Mouse (Mus musculus): Measurements from ENCODE around the gene Fam84a. TPM values are rescaled to one million over a fixed set of nuclear protein-coding genes. Genes with fewer than 3 reads are reported as not detected.

The Fam84a gene
- polyA plus RNA-seq, 1 experiment from 2014 or later, result 7.4 TPM

GRCm38 (mm10) chr12:14096944-14097343 is 54.9 kb downstream of the Fam84a start:
- Histone ChIP-seq H3K9ac (no peak overlapping the region), H3K27ac (no peak overlapping the region), H3K4me3 (replicated peaks) (no peak overlapping the region), H3K4me2 (replicated peaks) (no peak overlapping the region), H3K4me1 (replicated peaks) (no peaks in the 10 kb centered on the region), H3K9me3 (no peaks in the 10 kb centered on the region), H3K27me3 (replicated peaks) (no peaks in the 10 kb centered on the region), H3K36me3 (no peaks in the 10 kb centered on the region)
- ATAC-seq, result no peak
